Mouse (Mus musculus) heart, adult 2 months (tissue): ENCODE measurements around the gene Frmpd1.

Experiments used
- CTCF ChIP-seq: fragments of 200-600 bp; IDR thresholded peaks from 2 replicates; pipeline ENCODE4 v1.8.1; 2022; ENCODE audit warnings: antibody characterized with exemption, mild to moderate bottlenecking, moderate library complexity
- POLR2A ChIP-seq: fragments of 200-500 bp; IDR thresholded peaks from 2 replicates; pipeline ENCODE4 v1.6.1; 2011; ENCODE audit warnings: mild to moderate bottlenecking, low read depth, low read length, control low read depth; ENCODE audit not compliant: insufficient read depth

- no peak for TF ChIP-seq CTCF
- TF ChIP-seq POLR2A: no peak
These were observed 126.4 kb downstream of the Frmpd1 start for GRCm38 (mm10) chr4:45311056-45311455.
